In genomic region chr19:11184121-11184520, GRCm38 (mm10) we compare ENCODE assay signal across 10 mouse cellular contexts. TPM values are rescaled to one million over a fixed set of nuclear protein-coding genes. Genes with fewer than 3 reads are reported as not detected.
DNase-seq lines count a peak whose midpoint lies in the region; TF ChIP-seq lines count a peak whose summit lies in the region.
"Had no signal": no experiment of that assay in that cellular context is flagged by ENCODE, and none has a peak within 500 bp of the region (broad histone marks: within the 10 kb centered on the region; RNA-seq: fewer than 3 reads in every experiment).

No protein-coding gene starts in this region.

- no peak overlapping the region for H3K4me3 ChIP-seq in heart, adult 2 months
- H3K4me3 ChIP-seq: heart, embryonic 15.5 days had no signal

- H3K27me3 ChIP-seq in heart, adult 2 months (ENCODE audit: control insufficient read depth, insufficient read depth, low read length) = no peaks in the 10 kb centered on the region
- H3K27me3 ChIP-seq: heart, embryonic 15.5 days had no signal

- TF ChIP-seq CTCF in heart, adult 2 months (IDR thresholded peaks at IDR 0.05) = peak; percentile 51

- H3K9ac ChIP-seq in heart, adult 2 months (ENCODE audit: low read depth, low read length) = no peak overlapping the region
- H3K9ac ChIP-seq: heart, embryonic 15.5 days had no signal

- WGBS in heart, adult 2 months = 17% methylated on average over 5 of the region's 5 CpGs

- H3K79me2 ChIP-seq in heart, adult 2 months (replicated peaks; ENCODE audit: control insufficient read depth, insufficient read depth, low read length) = no peaks in the 10 kb centered on the region

- peak; percentile 22 to 25 for DNase-seq in heart, adult 2 months
- no peak for DNase-seq in heart, postnatal 25 days (ENCODE audit: low spot score)
- DNase-seq in 3T3-L1 (ENCODE audit: low read depth, low spot score) (peak; percentile 15), ZHBTc4 (ENCODE audit: low read depth, low spot score) (peak; percentile 76)
- peak; percentile 4 to 12 for DNase-seq in kidney, postnatal 4 days
- DNase-seq in spleen, postnatal 36 days (ENCODE audit: low spot score in 2 of 2) = peak; percentile 48 to 70
- no peak for DNase-seq in frontal cortex, postnatal 10 days (ENCODE audit: low spot score in 2 of 2)
- no peak for DNase-seq in cerebellum, adult 9-11 months

- no peak for TF ChIP-seq POLR2A in heart, adult 2 months (IDR thresholded peaks at IDR 0.05; ENCODE audit: insufficient read depth, low read depth, low read length)

- H3K4me1 ChIP-seq in heart, adult 2 months (ENCODE audit: control insufficient read depth, insufficient read depth, low read length) = no peaks in the 10 kb centered on the region
- H3K4me1 ChIP-seq: heart, embryonic 15.5 days had no signal

- no peak for TF ChIP-seq EP300 in heart, adult 2 months (IDR thresholded peaks at IDR 0.05; ENCODE audit: insufficient read depth, low read depth, low read length)

- no peak overlapping the region for H3K27ac ChIP-seq in heart, adult 2 months
- H3K27ac ChIP-seq: heart, embryonic 15.5 days had no signal

- intact Hi-C loops in heart, adult 2 months (cut with DNase I) = no loop called here
- intact Hi-C loops in heart, postnatal 25 days (cut with DNase I) = no loop called here

- no peaks in the 10 kb centered on the region for H3K36me3 ChIP-seq in heart, adult 2 months (ENCODE audit: control insufficient read depth, insufficient read depth, low read length)
- H3K36me3 ChIP-seq: heart, embryonic 15.5 days had no signal

RNA-seq across cellular contexts. Expression of gene Ms4a13, which starts 12.4 kb away (rescaled TPM):
- not detected for total RNA-seq in heart, adult 2 months (2021)
- not detected in 2 replicates for polyA plus RNA-seq in heart, adult 2 months (2012; rRNA removed)
- not detected for total RNA-seq in heart, postnatal 25 days (2021)
- polyA plus RNA-seq: heart, embryonic 15.5 days; stomach, embryonic 16.5 days had no signal

RNA-seq across cellular contexts. Expression of gene 1700025F22Rik, which starts 19.0 kb away (rescaled TPM):
- total RNA-seq in heart, adult 2 months (2021) = not detected
- polyA plus RNA-seq in heart, adult 2 months (2012; rRNA removed) = not detected in 2 replicates
- total RNA-seq in heart, postnatal 25 days (2021) = not detected
- polyA plus RNA-seq: heart, embryonic 15.5 days; stomach, embryonic 16.5 days had no signal

RNA-seq across cellular contexts. Expression of gene Ms4a12, which starts 48.1 kb away (rescaled TPM):
- not detected for total RNA-seq in heart, adult 2 months (2021)
- not detected in 2 replicates for polyA plus RNA-seq in heart, adult 2 months (2012; rRNA removed)
- not detected for total RNA-seq in heart, postnatal 25 days (2021)
- polyA plus RNA-seq: heart, embryonic 15.5 days had no signal

RNA-seq across cellular contexts. Expression of gene 1700017D01Rik, which starts 53.4 kb away (rescaled TPM):
- total RNA-seq in heart, adult 2 months (2021) = not detected
- polyA plus RNA-seq in heart, adult 2 months (2012; rRNA removed) = 0.08 and 0.15 TPM in 2 replicates
- not detected for total RNA-seq in heart, postnatal 25 days (2021)
- polyA plus RNA-seq: heart, embryonic 15.5 days; stomach, embryonic 16.5 days had no signal

Comparison
In these comparisons a context has a peak if more than half of its experiments do, and no peak if none do; other contexts are left out.
1. DNase-seq: peak in heart, adult 2 months (2 of 2), 3T3-L1 (single experiment), ZHBTc4 (single experiment), kidney, postnatal 4 days (2 of 2) and spleen, postnatal 36 days (2 of 2); none in heart, postnatal 25 days (single experiment), frontal cortex, postnatal 10 days (0 of 2) and cerebellum, adult 9-11 months (single experiment).